Mouse (Mus musculus) 416B (cell line): ENCODE data around the gene Trrap.

Experiments used
- DNase-seq: peaks from one replicate; pipeline ENCODE4 v3.0.0; 2011; ENCODE audit warnings: low read depth

The Trrap gene

DNA sequence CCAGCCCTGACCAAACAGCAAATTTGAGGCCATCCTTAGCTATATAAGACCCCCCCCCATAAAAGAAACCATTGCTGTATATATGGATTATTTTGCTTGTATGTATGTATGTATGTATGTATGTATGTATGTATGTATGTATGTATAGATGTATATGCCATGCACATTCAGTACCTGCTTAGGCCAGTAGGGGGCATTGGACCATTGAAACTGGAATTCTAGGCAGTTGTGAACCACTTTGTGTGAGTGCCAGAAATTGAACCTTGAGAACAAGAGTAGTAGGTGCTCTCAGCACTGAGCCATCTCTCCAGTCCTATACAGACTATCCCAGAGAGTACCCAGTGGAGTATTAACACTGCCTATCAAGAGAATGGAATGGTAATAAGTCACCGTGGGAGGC, 104.2 kb downstream of the Trrap start:
- peak; percentile 18 for DNase-seq

DNA sequence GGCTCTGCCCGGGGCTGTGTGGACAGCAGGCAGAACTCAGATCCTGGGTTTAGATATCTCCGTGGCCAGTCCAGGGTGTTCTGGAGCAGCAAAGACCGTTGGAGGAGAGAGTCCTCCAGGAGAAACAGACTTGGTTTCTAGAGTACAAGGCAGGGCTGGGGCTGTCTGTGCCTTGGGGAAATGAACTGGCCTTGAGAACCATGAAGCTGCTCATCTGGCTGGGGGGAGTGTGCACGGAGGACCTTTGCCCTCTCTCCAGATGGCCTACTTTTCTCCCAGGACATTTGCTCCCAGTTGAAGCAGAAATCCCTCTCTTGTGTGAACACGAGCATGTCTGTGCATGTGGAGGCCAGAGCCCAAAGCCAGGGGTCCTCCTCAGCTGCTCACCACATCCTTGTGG, 104.8 kb downstream of the Trrap start:
- DNase-seq: no peak

DNA sequence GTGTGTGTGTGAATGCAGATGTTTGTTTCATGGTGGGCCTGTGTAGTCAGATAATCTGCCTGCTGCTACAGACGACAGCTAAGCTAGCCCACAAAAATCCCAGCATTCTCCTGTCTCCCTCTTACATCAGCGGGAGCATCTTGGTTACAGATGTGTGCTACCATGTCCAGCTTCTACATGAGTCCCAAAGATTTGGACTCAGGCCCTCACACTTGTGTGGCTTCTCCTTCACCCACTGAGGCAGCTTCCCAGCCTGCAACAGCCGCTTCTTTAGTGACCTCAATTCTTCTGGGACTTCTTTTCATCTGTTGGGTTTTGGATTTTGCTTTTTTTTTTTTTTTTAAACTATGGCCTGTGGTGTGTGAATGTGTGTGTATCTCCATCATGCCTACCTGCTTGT, 105.3 kb downstream of the Trrap start:
- DNase-seq: no peak

DNA sequence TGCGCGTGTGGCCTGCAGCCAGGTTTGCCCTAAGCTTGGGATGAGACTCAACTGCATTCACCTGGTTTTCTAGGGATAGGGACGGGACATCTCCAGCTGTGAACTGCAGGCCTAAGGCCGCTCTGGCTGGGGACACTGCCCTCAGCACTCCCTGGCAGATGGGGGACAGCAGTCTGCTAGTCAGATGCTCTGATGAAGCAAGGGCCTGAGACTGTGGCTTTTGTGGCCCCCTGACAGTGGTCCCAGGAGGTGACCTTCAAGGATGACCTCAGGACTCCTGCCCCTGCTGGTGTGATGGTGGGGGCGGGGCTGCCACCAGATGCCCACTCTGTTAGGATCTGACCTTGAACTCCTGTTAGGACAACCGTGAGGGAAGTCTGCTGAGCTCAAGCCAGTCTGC, 107.7 kb downstream of the Trrap start:
- DNase-seq: no peak

DNA sequence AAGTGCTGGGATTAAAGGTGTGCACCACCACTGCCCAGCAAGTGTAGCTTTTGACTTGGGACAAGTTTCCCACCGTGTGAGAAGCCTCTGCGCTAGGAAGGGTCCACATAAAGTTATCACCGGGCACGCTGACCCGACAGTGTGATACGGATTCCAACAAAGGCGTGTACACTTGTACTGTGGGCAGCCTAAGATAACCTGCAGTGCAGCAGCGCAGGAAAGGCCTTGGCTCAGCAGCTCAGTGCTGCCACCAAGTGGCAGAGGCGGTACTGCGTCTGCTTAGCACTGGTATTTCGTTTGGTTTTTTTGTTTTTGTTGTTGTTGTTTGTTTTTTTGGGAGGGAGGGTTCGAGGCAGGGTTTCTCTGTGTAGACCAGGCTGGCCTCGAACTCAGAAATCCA, 108.4 kb downstream of the Trrap start:
- DNase-seq: peak; percentile 75

DNA sequence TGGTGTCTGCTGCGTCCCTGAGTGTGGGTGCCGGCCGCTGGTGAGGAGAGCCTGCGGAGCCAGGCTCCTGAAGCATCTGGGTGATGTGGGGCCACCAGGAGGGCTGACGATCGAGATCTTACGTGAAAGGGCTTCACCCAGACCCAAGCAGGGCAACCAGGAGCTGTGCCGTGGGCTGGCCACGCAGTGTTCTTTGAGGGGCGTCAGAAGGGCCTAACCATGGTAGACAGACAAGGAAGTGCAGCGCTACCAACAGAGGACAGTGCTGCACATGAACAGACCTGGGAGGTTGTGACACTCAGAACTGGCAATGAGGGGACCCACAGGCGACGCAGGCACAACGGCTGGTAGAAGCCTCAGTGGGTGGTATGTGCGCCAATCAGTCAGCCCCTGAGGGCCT, 109.5 kb downstream of the Trrap start:
- no peak for DNase-seq

DNA sequence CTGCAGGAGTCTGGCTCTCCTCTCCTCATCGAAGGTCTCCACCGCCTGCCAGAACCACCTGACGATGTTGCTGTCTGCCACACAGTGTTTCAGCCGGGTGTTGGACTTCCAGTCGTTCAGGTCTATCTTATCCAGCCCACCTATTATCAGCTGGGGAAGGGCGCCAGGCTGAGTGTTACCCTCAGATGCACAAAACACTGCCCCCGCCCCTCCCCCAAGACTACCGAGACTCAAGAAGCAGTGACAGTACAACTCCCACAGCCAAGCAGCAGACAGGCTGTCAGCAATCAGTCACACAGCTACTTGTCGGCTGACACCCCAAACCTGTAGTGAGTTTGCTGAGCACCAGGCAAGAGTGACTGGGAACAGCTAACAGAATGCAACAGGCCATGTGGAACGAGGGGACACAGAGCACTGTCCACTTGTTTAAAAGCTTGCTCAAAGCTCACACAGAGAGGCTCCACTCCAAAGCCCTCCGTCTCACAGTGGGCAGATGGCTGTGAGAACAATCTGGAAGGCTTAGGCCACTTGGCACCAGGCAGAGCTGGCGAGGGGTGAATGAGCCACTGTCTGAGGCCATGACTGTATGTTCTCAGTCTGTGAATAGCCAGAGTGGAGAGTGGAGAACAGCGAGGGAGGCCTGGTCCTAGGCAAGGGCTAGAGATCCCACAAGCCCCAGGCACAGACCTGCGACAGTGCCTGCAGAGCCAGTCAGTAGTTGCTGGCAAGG, 114.3 kb downstream of the Trrap start:
- DNase-seq: no peak

DNA sequence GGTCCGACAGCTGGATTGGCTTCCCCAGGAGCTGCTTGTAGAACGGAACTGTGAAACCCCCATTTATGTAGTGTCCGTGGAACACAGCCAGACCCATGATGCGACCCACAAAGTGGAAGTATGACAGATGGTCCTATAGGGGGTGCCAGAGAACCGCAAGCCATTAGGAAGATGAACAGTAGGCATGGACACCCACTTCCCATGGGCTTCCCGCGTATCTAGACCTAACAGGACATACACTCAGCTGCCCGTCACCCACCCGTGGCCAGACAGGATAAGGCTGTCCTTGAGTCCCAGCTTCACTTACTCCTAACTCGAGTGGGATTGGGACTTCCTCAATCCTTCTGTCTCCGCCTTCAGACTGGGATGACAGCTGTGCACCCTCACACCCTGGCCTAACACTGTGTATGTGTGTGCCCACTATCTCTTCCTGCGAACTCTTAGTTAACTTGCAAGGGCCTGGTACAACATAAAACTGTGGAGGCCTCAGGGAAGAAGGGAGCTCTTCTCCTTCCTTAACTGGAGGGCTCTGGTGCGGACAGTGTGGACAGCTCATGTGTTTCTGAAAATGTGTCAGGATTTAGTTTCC, 117.2 kb downstream of the Trrap start:
- peak; percentile 17 for DNase-seq

DNA sequence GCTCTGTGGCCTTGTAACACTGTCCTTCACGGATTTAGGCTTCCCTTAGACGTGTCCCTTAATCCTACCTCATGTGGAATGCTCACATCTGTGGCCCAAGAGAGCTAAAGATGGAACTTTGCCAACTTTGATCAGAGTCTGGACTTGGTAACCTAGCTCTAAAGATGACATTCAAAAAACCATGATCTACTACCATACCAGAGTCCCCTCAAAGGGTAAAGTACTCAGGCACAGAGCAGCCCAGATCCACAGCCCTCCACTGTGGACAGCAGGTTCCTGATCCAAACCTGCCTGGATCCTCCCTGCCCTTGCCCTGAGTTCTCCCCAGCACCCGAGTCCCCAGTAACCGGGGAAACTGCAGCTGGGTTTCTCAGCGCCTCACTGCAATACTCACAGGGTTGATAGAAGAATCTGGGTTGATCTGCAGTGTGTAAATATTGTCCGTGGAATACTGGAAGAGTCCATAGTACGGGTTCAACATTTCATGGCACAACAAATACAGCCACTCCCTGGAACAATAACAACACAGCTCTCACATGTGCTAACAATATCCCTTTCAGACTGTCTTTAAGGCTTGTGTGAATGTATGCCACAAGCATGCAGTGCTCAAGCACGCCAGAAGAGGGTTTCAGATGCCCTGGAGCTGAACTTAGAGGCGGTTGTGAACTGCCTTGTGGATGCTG, 118.6 kb downstream of the Trrap start:
- no peak for DNase-seq

DNA sequence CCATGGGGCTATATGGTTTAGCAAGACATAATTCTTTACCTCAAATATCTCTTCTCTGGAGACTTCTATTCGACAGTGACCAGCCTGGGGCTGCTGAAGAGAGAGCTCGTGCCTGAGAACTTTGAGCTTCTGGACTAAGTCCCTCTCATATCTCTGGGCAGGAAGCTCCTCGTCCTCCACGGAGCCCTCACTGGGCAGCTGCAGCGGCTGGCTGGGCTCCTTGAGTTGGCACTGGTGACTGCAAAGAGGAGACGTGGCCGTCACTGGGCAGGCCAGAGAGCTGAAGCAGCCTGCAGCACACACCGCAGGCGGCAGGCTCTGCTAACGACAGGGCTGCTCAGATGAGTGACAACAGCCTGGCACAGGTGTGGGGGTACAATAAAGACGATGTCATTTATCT, 123.7 kb downstream of the Trrap start:
- DNase-seq: no peak

DNA sequence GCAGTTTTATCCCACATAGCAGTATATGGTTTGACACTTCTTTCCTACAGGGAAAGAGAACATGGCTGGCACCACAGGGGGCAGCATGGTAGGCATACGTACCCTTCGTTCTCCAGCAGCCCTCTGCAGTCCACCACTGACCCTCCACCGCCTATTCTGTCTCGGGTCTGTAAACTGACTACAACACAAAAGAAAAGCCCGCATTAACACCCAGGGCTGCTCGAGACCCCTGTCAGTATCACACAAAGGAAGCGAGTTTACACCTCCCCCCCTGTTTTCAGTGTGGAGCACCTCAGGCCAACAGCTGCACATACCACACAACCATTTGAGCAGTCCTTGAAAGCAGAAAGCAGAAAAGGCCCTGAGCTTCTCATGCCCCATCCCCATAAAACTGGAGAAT, 130.3 kb downstream of the Trrap start:
- DNase-seq: no peak

DNA sequence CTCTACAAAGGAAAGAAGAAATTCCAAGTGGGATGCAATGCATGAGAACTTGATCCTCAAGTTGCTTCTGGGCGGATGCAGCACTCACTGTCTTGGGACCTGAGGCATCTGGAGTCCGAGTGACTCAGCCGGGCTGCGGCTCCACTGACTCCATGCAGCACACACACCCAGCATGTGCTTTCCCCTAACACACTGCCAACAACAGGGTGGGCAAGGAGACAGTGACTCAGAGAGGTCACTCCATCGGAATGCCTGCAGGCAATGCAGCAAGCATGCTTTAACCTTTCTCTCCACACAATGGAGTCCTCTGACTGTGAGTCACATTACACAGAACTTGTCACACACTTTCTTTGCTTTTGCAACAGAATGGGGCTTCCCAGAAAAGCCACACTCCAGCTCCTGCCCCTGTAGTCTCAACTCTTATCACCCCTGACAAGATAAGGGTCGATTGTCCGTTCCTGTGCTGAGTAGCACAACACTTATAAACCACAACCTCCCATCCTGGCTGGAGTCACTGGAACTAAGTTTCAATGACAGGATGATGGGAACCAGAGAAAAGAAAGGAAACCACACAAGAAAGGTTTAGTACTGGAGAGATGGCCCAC, 131.0 kb downstream of the Trrap start:
- DNase-seq: no peak

DNA sequence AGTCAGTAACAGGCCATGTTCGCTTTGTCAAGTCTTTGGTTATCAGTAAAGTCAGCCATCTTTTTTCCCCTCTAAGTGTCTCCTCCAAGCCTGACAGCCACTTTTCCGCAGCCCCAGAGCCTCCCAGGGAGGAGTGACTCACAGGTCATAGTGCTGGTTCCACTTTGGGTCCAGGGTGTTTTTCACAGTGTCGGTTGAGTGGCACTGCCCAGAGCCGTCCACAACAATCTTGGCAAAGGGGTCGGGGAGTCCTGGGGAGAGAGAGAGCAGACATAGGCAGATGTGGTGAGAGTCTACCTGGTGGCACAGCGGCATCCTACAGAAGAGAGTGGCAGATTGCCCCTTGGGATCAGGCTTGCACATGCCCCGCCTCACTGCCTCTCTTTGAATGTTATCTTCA, 133.5 kb downstream of the Trrap start:
- no peak for DNase-seq

DNA sequence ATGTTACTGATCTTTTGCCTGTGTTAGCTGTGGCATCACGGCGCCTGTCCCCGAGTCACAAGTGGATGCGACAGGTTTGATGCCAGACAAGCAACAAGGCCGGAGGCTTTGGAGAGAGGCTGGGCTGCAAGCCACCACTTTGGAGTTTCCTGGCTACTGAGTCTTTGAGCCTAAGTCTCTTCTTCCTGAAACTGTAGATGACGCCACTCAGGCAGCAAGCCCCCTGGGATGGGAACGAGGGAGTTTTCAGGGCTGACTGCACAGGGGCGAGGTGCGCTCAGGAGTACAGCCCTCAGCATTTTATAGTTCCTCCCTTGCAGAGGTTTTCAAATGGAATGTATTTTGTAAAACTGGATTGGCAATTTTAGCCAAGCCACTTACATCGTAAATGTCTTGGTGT, 134.3 kb downstream of the Trrap start:
- DNase-seq: no peak

DNA sequence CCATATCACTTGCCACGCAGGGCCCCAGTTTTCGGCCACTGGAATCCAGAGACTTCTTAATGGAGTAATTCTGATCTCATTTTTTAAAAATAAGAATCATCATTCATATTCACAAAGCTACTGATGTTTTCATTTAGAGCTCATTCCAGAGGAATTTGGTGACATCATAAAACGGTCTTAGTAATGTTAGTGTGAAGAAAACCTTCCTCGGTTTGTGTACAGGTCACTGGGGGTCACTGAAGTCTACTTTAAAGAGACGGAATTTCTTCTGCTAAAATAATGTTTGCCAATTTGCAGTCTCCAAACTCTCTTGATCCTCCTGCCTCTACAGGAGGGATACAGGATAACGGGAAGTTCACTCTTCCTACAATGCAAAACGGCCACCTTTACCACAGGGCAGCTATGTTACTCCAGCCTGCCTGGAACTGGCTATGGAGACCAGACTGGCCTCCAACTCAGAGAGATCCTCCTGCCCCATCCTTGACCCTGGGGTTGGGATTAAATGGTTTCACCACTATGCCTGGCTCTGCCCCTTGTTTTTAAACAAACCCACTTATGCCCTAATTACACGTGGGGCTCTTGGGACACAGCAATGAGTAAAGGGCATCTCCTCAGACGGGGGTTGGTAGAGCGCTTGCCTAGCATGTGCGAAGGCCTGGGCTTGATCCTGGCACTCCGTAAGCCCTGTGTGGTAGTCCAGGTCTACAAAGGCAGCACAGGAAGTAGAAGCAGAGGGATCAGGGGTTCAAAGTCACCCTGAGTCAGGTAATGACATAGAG, 137.0 kb downstream of the Trrap start:
- no peak for DNase-seq

DNA sequence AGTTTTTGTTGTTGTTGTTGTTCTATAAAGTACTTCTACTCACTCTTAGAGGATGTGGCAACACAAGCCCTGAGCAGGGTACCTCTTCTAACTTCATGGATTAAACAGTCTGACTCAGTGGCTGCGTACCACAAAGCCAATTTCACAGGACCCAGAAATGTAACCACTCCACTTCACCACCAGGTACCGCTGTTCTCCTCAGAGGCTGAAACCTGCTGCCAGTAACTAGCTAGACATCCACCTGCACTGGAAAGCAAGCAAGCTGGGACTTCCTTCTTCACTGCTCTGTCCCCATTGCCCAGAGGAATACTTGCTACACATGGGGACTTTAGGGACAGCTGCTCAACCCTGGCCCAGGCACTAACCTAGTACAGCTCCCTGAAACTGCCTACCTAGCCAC, 140.1 kb downstream of the Trrap start:
- DNase-seq: peak; percentile 18
